Mouse (Mus musculus) urinary bladder, postnatal 10 days (tissue): ENCODE measurements around the gene Kank1.

ENCODE experiments used
- DNase-seq: peaks from one replicate; pipeline ENCODE4 v3.0.0; 2022; ENCODE audit warnings: low spot score

The Kank1 gene

GRCm38 (mm10) chr19:25406481-25407184 lies 169.9 kb downstream of the Kank1 start:
- peak; percentile 41 for DNase-seq

GRCm38 (mm10) chr19:25407185-25407886 lies 170.6 kb downstream of the Kank1 start:
- no peak for DNase-seq

- DNase-seq: no peak
Observed at GRCm38 (mm10) chr19:25407887-25408236, 171.1 kb downstream of the Kank1 start.

- no peak for DNase-seq
Observed at GRCm38 (mm10) chr19:25409239-25409638, 172.5 kb downstream of the Kank1 start.

- no peak for DNase-seq
Observed at GRCm38 (mm10) chr19:25411353-25411752, 174.6 kb downstream of the Kank1 start.

- no peak for DNase-seq
Observed at GRCm38 (mm10) chr19:25415448-25415847, 178.7 kb downstream of the Kank1 start.

- DNase-seq: no peak
Observed at GRCm38 (mm10) chr19:25417671-25418070, 180.9 kb downstream of the Kank1 start.

GRCm38 (mm10) chr19:25419983-25420382 lies 183.2 kb downstream of the Kank1 start:
- no peak for DNase-seq

- DNase-seq: no peak
Observed at GRCm38 (mm10) chr19:25422096-25422495, 185.3 kb downstream of the Kank1 start.

GRCm38 (mm10) chr19:25423371-25423770 lies 186.6 kb downstream of the Kank1 start:
- no peak for DNase-seq

- DNase-seq: no peak
Observed at GRCm38 (mm10) chr19:25426431-25426830, 189.7 kb downstream of the Kank1 start.

GRCm38 (mm10) chr19:25427886-25428285 lies 191.1 kb downstream of the Kank1 start:
- DNase-seq: no peak

GRCm38 (mm10) chr19:25428338-25428962 lies 191.7 kb downstream of the Kank1 start:
- DNase-seq: no peak

- DNase-seq: no peak
Observed at GRCm38 (mm10) chr19:25431431-25431830, 194.7 kb downstream of the Kank1 start.

- no peak for DNase-seq
Observed at GRCm38 (mm10) chr19:25431909-25432308, 195.1 kb downstream of the Kank1 start.

GRCm38 (mm10) chr19:25433169-25433690 lies 196.5 kb downstream of the Kank1 start:
- no peak for DNase-seq

- no peak for DNase-seq
Observed at GRCm38 (mm10) chr19:25434345-25434744, 197.6 kb downstream of the Kank1 start.

- no peak for DNase-seq
Observed at GRCm38 (mm10) chr19:25434795-25435194, 198.0 kb downstream of the Kank1 start.

GRCm38 (mm10) chr19:25435412-25435811 lies 198.6 kb downstream of the Kank1 start:
- DNase-seq: no peak

- DNase-seq: no peak
Observed at GRCm38 (mm10) chr19:25436175-25436574, 199.4 kb downstream of the Kank1 start.

GRCm38 (mm10) chr19:25436789-25437650 lies 200.2 kb downstream of the Kank1 start:
- no peak for DNase-seq

- no peak for DNase-seq
Observed at GRCm38 (mm10) chr19:25438246-25438645, 201.5 kb downstream of the Kank1 start.
